Mouse (Mus musculus): ENCODE data around the gene Cyp24a1.

GRCm38 (mm10) chr2:170539211-170539610, 42.3 kb upstream of the Cyp24a1 start:
- TF ChIP-seq CTCF (conservative IDR thresholded peaks at IDR 0.05; ENCODE audit: insufficient read depth, insufficient read length, low read depth, low read length) (no peak), POLR2A (IDR thresholded peaks at IDR 0.05; ENCODE audit: low read depth, low read length) (no peak)
